Mouse (Mus musculus): ENCODE measurements around the gene Kctd21. TPM values are rescaled to one million over a fixed set of nuclear protein-coding genes. Genes with fewer than 3 reads are reported as not detected.

Kctd21 gene
- polyA plus RNA-seq, 1 experiment from 2014 or later, result 7.9 TPM

- Histone ChIP-seq H3K9ac (no peak overlapping the region), H3K4me3 (no peak overlapping the region), H3K36me3 (no peaks in the 10 kb centered on the region), H3K4me2 (no peak overlapping the region), H3K27me3 (no peaks in the 10 kb centered on the region), H3K27ac (no peak overlapping the region), H3K9me3 (no peaks in the 10 kb centered on the region), H3K4me1 (replicated peaks) (0 out of 2 replicates have a peak, but pooled peaks cover 4% of the 10 kb centered on the region)
- ATAC-seq (ENCODE audit: low FRiP score), result no peak
- 45% methylated on average over 13 of the region's 13 CpGs for WGBS
Measured at GRCm38 (mm10) chr7:97355068-97355841, 23.1 kb downstream of the Kctd21 start.

- Histone ChIP-seq H3K9ac (no peak overlapping the region), H3K36me3 (no peaks in the 10 kb centered on the region), H3K4me3 (no peak overlapping the region), H3K27ac (no peak overlapping the region), H3K4me1 (replicated peaks) (0 out of 2 replicates have a peak, but pooled peaks cover 4% of the 10 kb centered on the region), H3K27me3 (no peaks in the 10 kb centered on the region), H3K4me2 (no peak overlapping the region), H3K9me3 (no peaks in the 10 kb centered on the region)
- ATAC-seq (ENCODE audit: low FRiP score), result no peak
- WGBS, result 80% methylated on average over 5 of the region's 5 CpGs
Measured at GRCm38 (mm10) chr7:97356253-97356652, 24.1 kb downstream of the Kctd21 start.

- no peaks in the 10 kb centered on the region for H3K36me3 ChIP-seq
- 78% methylated on average over 5 of the region's 5 CpGs for WGBS
- no peak overlapping the region for H3K27ac ChIP-seq
- H3K4me3 ChIP-seq, result no peak overlapping the region
- H3K27me3 ChIP-seq, result no peaks in the 10 kb centered on the region
- 0 out of 2 replicates have a peak, but pooled peaks cover 4% of the 10 kb centered on the region for H3K4me1 ChIP-seq (replicated peaks)
- H3K4me2 ChIP-seq, result no peak overlapping the region
- no peak for ATAC-seq (ENCODE audit: low FRiP score)
- no peak overlapping the region for H3K9ac ChIP-seq
- H3K9me3 ChIP-seq, result no peaks in the 10 kb centered on the region
Measured at GRCm38 (mm10) chr7:97356875-97357276, 24.7 kb downstream of the Kctd21 start.

GRCm38 (mm10) chr7:97357840-97358239, 25.7 kb downstream of the Kctd21 start:
- ATAC-seq (ENCODE audit: low FRiP score), result no peak
- H3K9me3 ChIP-seq, result no peaks in the 10 kb centered on the region
- no peak overlapping the region for H3K4me2 ChIP-seq
- no peaks in the 10 kb centered on the region for H3K27me3 ChIP-seq
- H3K4me1 ChIP-seq (replicated peaks), result 0 out of 2 replicates have a peak, but pooled peaks cover 4% of the 10 kb centered on the region
- 74% methylated on average over 3 of the region's 3 CpGs for WGBS
- H3K27ac ChIP-seq, result no peak overlapping the region
- no peak overlapping the region for H3K9ac ChIP-seq
- no peak overlapping the region for H3K4me3 ChIP-seq
- H3K36me3 ChIP-seq, result no peaks in the 10 kb centered on the region

- Histone ChIP-seq H3K27ac (no peak overlapping the region), H3K27me3 (no peaks in the 10 kb centered on the region), H3K36me3 (no peaks in the 10 kb centered on the region), H3K4me2 (no peak overlapping the region), H3K4me1 (replicated peaks) (0 out of 2 replicates have a peak, but pooled peaks cover 4% of the 10 kb centered on the region), H3K9ac (no peak overlapping the region), H3K9me3 (no peaks in the 10 kb centered on the region), H3K4me3 (no peak overlapping the region)
- ATAC-seq (ENCODE audit: low FRiP score), result no peak
- WGBS, result 89% methylated on average over 4 of the region's 4 CpGs
Measured at GRCm38 (mm10) chr7:97358347-97358746, 26.2 kb downstream of the Kctd21 start.

GRCm38 (mm10) chr7:97360166-97360565, 28.0 kb downstream of the Kctd21 start:
- no peak overlapping the region for H3K4me2 ChIP-seq

GRCm38 (mm10) chr7:97360955-97361354, 28.8 kb downstream of the Kctd21 start:
- Histone ChIP-seq H3K4me1 (replicated peaks) (no peaks in the 10 kb centered on the region), H3K4me3 (no peak overlapping the region), H3K9me3 (no peaks in the 10 kb centered on the region), H3K9ac (no peak overlapping the region), H3K4me2 (no peak overlapping the region), H3K27ac (no peak overlapping the region), H3K36me3 (no peaks in the 10 kb centered on the region), H3K27me3 (no peaks in the 10 kb centered on the region)
- ATAC-seq (ENCODE audit: low FRiP score), result no peak
- 48% methylated on average over 3 of the region's 3 CpGs for WGBS

More at GRCm38 (mm10) chr7:97360166-97360565, 28.0 kb downstream of the Kctd21 start:
- Histone ChIP-seq H3K36me3 (no peaks in the 10 kb centered on the region), H3K27ac (no peak overlapping the region), H3K9ac (no peak overlapping the region), H3K4me3 (no peak overlapping the region), H3K4me1 (replicated peaks) (0 out of 2 replicates have a peak, but pooled peaks cover under 1% of the 10 kb centered on the region), H3K9me3 (no peaks in the 10 kb centered on the region), H3K27me3 (no peaks in the 10 kb centered on the region)
- 58% methylated on average over 5 of the region's 5 CpGs for WGBS
- ATAC-seq (ENCODE audit: low FRiP score), result no peak

- no peaks in the 10 kb centered on the region for H3K27me3 ChIP-seq
Measured at GRCm38 (mm10) chr7:97361467-97361866, 29.3 kb downstream of the Kctd21 start.

GRCm38 (mm10) chr7:97365887-97366286, 33.8 kb downstream of the Kctd21 start:
- Histone ChIP-seq H3K9me3 (no peaks in the 10 kb centered on the region), H3K27me3 (no peaks in the 10 kb centered on the region), H3K4me2 (no peak overlapping the region), H3K4me3 (no peak overlapping the region), H3K4me1 (replicated peaks) (peaks cover 2% of the 10 kb centered on the region), H3K9ac (no peak overlapping the region), H3K36me3 (no peaks in the 10 kb centered on the region), H3K27ac (no peak overlapping the region)
- ATAC-seq (ENCODE audit: low FRiP score), result no peak
- 97% methylated on average over 1 of the region's 1 CpGs for WGBS

More at GRCm38 (mm10) chr7:97361467-97361866, 29.3 kb downstream of the Kctd21 start:
- H3K27ac ChIP-seq, result no peak overlapping the region
- H3K4me2 ChIP-seq, result no peak overlapping the region
- H3K9ac ChIP-seq, result no peak overlapping the region
- H3K4me3 ChIP-seq, result no peak overlapping the region
- ATAC-seq (ENCODE audit: low FRiP score), result no peak
- 36% methylated on average over 4 of the region's 4 CpGs for WGBS
- no peaks in the 10 kb centered on the region for H3K4me1 ChIP-seq (replicated peaks)
- no peaks in the 10 kb centered on the region for H3K36me3 ChIP-seq
- no peaks in the 10 kb centered on the region for H3K9me3 ChIP-seq

GRCm38 (mm10) chr7:97375101-97375500, 43.0 kb downstream of the Kctd21 start:
- Histone ChIP-seq H3K36me3 (peaks cover 53% of the 10 kb centered on the region), H3K4me3 (no peak overlapping the region), H3K9me3 (no peaks in the 10 kb centered on the region), H3K4me1 (replicated peaks) (peaks cover 13% of the 10 kb centered on the region), H3K27ac (no peak overlapping the region), H3K9ac (no peak overlapping the region), H3K27me3 (no peaks in the 10 kb centered on the region), H3K4me2 (no peak overlapping the region)
- ATAC-seq (ENCODE audit: low FRiP score), result no peak
- WGBS, result 98% methylated on average over 9 of the region's 9 CpGs

GRCm38 (mm10) chr7:97375906-97376305, 43.8 kb downstream of the Kctd21 start:
- peaks cover 58% of the 10 kb centered on the region for H3K36me3 ChIP-seq
- no peaks in the 10 kb centered on the region for H3K27me3 ChIP-seq
- no peak overlapping the region for H3K27ac ChIP-seq
- H3K9me3 ChIP-seq, result no peaks in the 10 kb centered on the region
- WGBS, result 76% methylated on average over 2 of the region's 2 CpGs
- H3K9ac ChIP-seq, result no peak overlapping the region
- H3K4me1 ChIP-seq (replicated peaks), result peaks cover 11% of the 10 kb centered on the region
- H3K4me2 ChIP-seq, result no peak overlapping the region
- no peak overlapping the region for H3K4me3 ChIP-seq
- ATAC-seq (ENCODE audit: low FRiP score), result no peak

GRCm38 (mm10) chr7:97379304-97379703, 47.2 kb downstream of the Kctd21 start:
- ATAC-seq (ENCODE audit: low FRiP score), result no peak
- Histone ChIP-seq H3K4me2 (no peak overlapping the region), H3K4me3 (no peak overlapping the region), H3K27me3 (no peaks in the 10 kb centered on the region), H3K9ac (no peak overlapping the region), H3K4me1 (replicated peaks) (no peaks in the 10 kb centered on the region), H3K9me3 (no peaks in the 10 kb centered on the region), H3K27ac (no peak overlapping the region), H3K36me3 (peaks cover 85% of the 10 kb centered on the region)
- 95% methylated on average over 5 of the region's 5 CpGs for WGBS

Data from hindbrain, embryonic 13.5 days (tissue).